In genomic region chr11:102475027-102475426, GRCm38 (mm10) we compare ENCODE assay signal across 26 mouse cellular contexts. TPM values are rescaled to one million over a fixed set of nuclear protein-coding genes. Genes with fewer than 3 reads are reported as not detected.
DNase-seq lines count a peak whose midpoint lies in the region; ATAC-seq and TF ChIP-seq lines count a peak whose summit lies in the region.
"Had no signal": no experiment of that assay in that cellular context is flagged by ENCODE, and none has a peak within 500 bp of the region (broad histone marks: within the 10 kb centered on the region; RNA-seq: fewer than 3 reads in every experiment).

No protein-coding gene starts in this region.

- H3K4me3 ChIP-seq in liver, embryonic 11.5 days (ENCODE audit: low read depth, low read length), result no peak overlapping the region
- no peak overlapping the region for H3K4me3 ChIP-seq in MEL (ENCODE audit: control insufficient read depth in 1 of 2, insufficient read depth in 1 of 2, low read depth in 2 of 2, low read length in 2 of 2)
- H3K4me3 ChIP-seq in liver, embryonic 13.5 days (replicated peaks), result no peak overlapping the region
- H3K4me3 ChIP-seq: embryonic facial prominence, embryonic 10.5 days; embryonic facial prominence, embryonic 13.5 days; erythroblast, embryonic 14.5 days; forebrain, embryonic 10.5 days; forebrain, embryonic 13.5 days; hindbrain, embryonic 10.5 days; hindbrain, embryonic 13.5 days had no signal

- no peaks in the 10 kb centered on the region for H3K79me2 ChIP-seq in MEL (ENCODE audit: control insufficient read depth, insufficient read depth, low read length, poor library complexity)

- ATAC-seq in liver, embryonic 11.5 days (replicated peaks; ENCODE audit: low FRiP score), result peak; percentile 64
- ATAC-seq in liver, embryonic 13.5 days (ENCODE audit: low read depth), result peak; percentile 44; the same call in 1 of the 2 replicates
- peak; percentile 62 for ATAC-seq in megakaryocyte-erythroid progenitor cell, adult 5-6 weeks (replicated peaks; ENCODE audit: low FRiP score, low TSS enrichment, poor library complexity, severe bottlenecking)
- ATAC-seq: forebrain, embryonic 13.5 days; forebrain, embryonic 16.5 days; hindbrain, embryonic 16.5 days had no signal

- WGBS in liver, embryonic 11.5 days, result 70% methylated on average over 3 of the region's 3 CpGs
- WGBS in liver, embryonic 13.5 days (ENCODE audit: insufficient replicate concordance), result 42% methylated on average over 3 of the region's 3 CpGs

- no peak for DNase-seq in liver, embryonic 11.5 days (ENCODE audit: low spot score)
- DNase-seq in liver (no peak), MEL (ENCODE audit: low read depth, low spot score) (peak; percentile 66)
- no peak for DNase-seq in liver, embryonic 13.5 days
- no peak for DNase-seq in kidney, postnatal 10 days
- DNase-seq in ovary, adult 18-20 months (ENCODE audit: low spot score), result no peak
- DNase-seq: adrenal gland, adult 2 months; adrenal gland, postnatal 14 days; cerebellum, adult 11 months; cerebellum, adult 2 months; cerebellum, adult 9-11 months; cerebellum, postnatal 36 days; embryo, embryonic 11 days; gastrocnemius, postnatal 10 days; gastrocnemius, postnatal 36 days had no signal

- no peaks in the 10 kb centered on the region for H3K9me3 ChIP-seq in liver, embryonic 11.5 days (ENCODE audit: control insufficient read depth, low read length)
- H3K9me3 ChIP-seq in MEL (replicated peaks; ENCODE audit: insufficient read depth, low read length), result no peaks in the 10 kb centered on the region
- H3K9me3 ChIP-seq in liver, embryonic 13.5 days (replicated peaks), result no peaks in the 10 kb centered on the region
- H3K9me3 ChIP-seq: embryonic facial prominence, embryonic 10.5 days; embryonic facial prominence, embryonic 13.5 days; forebrain, embryonic 10.5 days; forebrain, embryonic 13.5 days; hindbrain, embryonic 10.5 days; hindbrain, embryonic 13.5 days had no signal

- no peak overlapping the region for H3K4me2 ChIP-seq in liver, embryonic 11.5 days
- no peak overlapping the region for H3K4me2 ChIP-seq in liver, embryonic 13.5 days
- H3K4me2 ChIP-seq: embryonic facial prominence, embryonic 13.5 days; forebrain, embryonic 13.5 days; heart, embryonic 11.5 days; hindbrain, embryonic 13.5 days had no signal

- peaks cover 11% of the 10 kb centered on the region for H3K4me1 ChIP-seq in liver, embryonic 11.5 days (replicated peaks; ENCODE audit: control insufficient read depth, insufficient read depth, low read length)
- H3K4me1 ChIP-seq in MEL (ENCODE audit: control insufficient read depth in 1 of 2, insufficient read depth in 2 of 2, low read length in 2 of 2), result peaks cover 12 to 13% of the 10 kb centered on the region in 2 experiments
- peaks cover 24% of the 10 kb centered on the region for H3K4me1 ChIP-seq in liver, embryonic 13.5 days (replicated peaks)
- H3K4me1 ChIP-seq: embryonic facial prominence, embryonic 10.5 days; embryonic facial prominence, embryonic 13.5 days; forebrain, embryonic 10.5 days; forebrain, embryonic 13.5 days; hindbrain, embryonic 10.5 days; hindbrain, embryonic 13.5 days had no signal

- no peak for TF ChIP-seq POLR2A in MEL (IDR thresholded peaks at IDR 0.05; ENCODE audit: control insufficient read depth in 1 of 2, insufficient read depth in 1 of 2, low read depth in 1 of 2, low read length in 2 of 2, poor library complexity in 1 of 2)

- no peaks in the 10 kb centered on the region for H3K27me3 ChIP-seq in liver, embryonic 11.5 days (replicated peaks; ENCODE audit: control insufficient read depth, insufficient read depth, low read length)
- H3K27me3 ChIP-seq in MEL (ENCODE audit: control insufficient read depth in 1 of 2, insufficient read depth in 2 of 2, low read length in 2 of 2), result no peaks in the 10 kb centered on the region
- no peaks in the 10 kb centered on the region for H3K27me3 ChIP-seq in liver, embryonic 13.5 days
- H3K27me3 ChIP-seq: embryonic facial prominence, embryonic 13.5 days; forebrain, embryonic 13.5 days; hindbrain, embryonic 13.5 days had no signal

- peaks cover 13% of the 10 kb centered on the region for H3K36me3 ChIP-seq in liver, embryonic 11.5 days (ENCODE audit: control insufficient read depth, insufficient read depth, low read length)
- peaks cover 0 to 12% of the 10 kb centered on the region in 2 experiments for H3K36me3 ChIP-seq in MEL (ENCODE audit: control insufficient read depth in 1 of 2, insufficient read depth in 2 of 2, low read length in 2 of 2)
- peaks cover 28% of the 10 kb centered on the region for H3K36me3 ChIP-seq in liver, embryonic 13.5 days

- TF ChIP-seq EP300 in MEL (IDR thresholded peaks at IDR 0.05; ENCODE audit: low read depth in 1 of 2, low read length in 2 of 2), result peak in 1 of 2 experiments; percentile 31; a peak in 1 of 4 replicates

- no peak for TF ChIP-seq RAD21 in MEL (IDR thresholded peaks at IDR 0.05; ENCODE audit: low read depth, low read length)

- H3K9ac ChIP-seq in liver, embryonic 11.5 days (ENCODE audit: low read depth, low read length), result no peak overlapping the region
- H3K9ac ChIP-seq in MEL (ENCODE audit: control insufficient read depth, low read depth, low read length, poor library complexity, severe bottlenecking), result no peak overlapping the region
- H3K9ac ChIP-seq in liver, embryonic 13.5 days, result no peak overlapping the region
- H3K9ac ChIP-seq: embryonic facial prominence, embryonic 13.5 days; forebrain, embryonic 13.5 days; hindbrain, embryonic 13.5 days had no signal

- peak overlapping the region; percentile 13; the same call in 1 of the 2 replicates for H3K27ac ChIP-seq in liver, embryonic 11.5 days (ENCODE audit: low read depth, low read length)
- H3K27ac ChIP-seq in MEL (ENCODE audit: control insufficient read depth, low read depth, low read length), result peak overlapping the region; percentile 62
- H3K27ac ChIP-seq in liver, embryonic 13.5 days, result peak overlapping the region; percentile 65
- H3K27ac ChIP-seq: embryonic facial prominence, embryonic 10.5 days; embryonic facial prominence, embryonic 13.5 days; forebrain, embryonic 10.5 days; forebrain, embryonic 13.5 days; hindbrain, embryonic 10.5 days; hindbrain, embryonic 13.5 days had no signal

- no peak for TF ChIP-seq CTCF in MEL (IDR thresholded peaks at IDR 0.05 in 2 of 3, conservative IDR thresholded peaks at IDR 0.05 in 1 of 3; ENCODE audit: control insufficient read depth in 1 of 3, insufficient read depth in 1 of 3, low read depth in 2 of 3, low read length in 3 of 3, poor library complexity in 1 of 3, severe bottlenecking in 1 of 3)

TF ChIP-seq in MEL, 35 proteins besides CTCF, POLR2A, EP300 and RAD21 (continues in another document):
- TF ChIP-seq SMC3 (IDR thresholded peaks at IDR 0.05; ENCODE audit: low read depth, low read length) (no peak), MEF2A (IDR thresholded peaks at IDR 0.05; ENCODE audit: extremely low read depth, insufficient replicate concordance, low read depth, low read length, poor library complexity, severe bottlenecking) (no peak), USF2 (IDR thresholded peaks at IDR 0.05; ENCODE audit: borderline replicate concordance in 1 of 2, insufficient read depth in 1 of 2, low read depth in 1 of 2, low read length in 2 of 2) (no peak), MAFK (IDR thresholded peaks at IDR 0.05; ENCODE audit: borderline replicate concordance, low read depth, low read length) (no peak), CHD2 (IDR thresholded peaks at IDR 0.05; ENCODE audit: low read length) (no peak), TBP (IDR thresholded peaks at IDR 0.05; ENCODE audit: low read depth, low read length) (0 out of 2 replicates have a peak, but pooled peaks have one; percentile 25), ZKSCAN1 (IDR thresholded peaks at IDR 0.05; ENCODE audit: low read depth, low read length) (no peak), UBTF (IDR thresholded peaks at IDR 0.05; ENCODE audit: borderline replicate concordance, insufficient read depth, low read depth, low read length) (no peak), MXI1 (IDR thresholded peaks at IDR 0.05; ENCODE audit: low read depth, low read length) (no peak), HCFC1 (IDR thresholded peaks at IDR 0.05; ENCODE audit: low read depth, low read length) (no peak), ZC3H11A (IDR thresholded peaks at IDR 0.05; ENCODE audit: low read depth, low read length) (no peak), SIN3A (IDR thresholded peaks at IDR 0.05; ENCODE audit: low read length) (peak; percentile 48; the same call in 1 of the 2 replicates), TCF12 (IDR thresholded peaks at IDR 0.05; ENCODE audit: low read depth, low read length) (no peak), MAX (IDR thresholded peaks at IDR 0.05; ENCODE audit: low read length) (no peak), NELFE (IDR thresholded peaks at IDR 0.05; ENCODE audit: low read depth, low read length) (no peak)

RNA-seq across cellular contexts. Expression of gene Itga2b, which starts 5.1 kb away (rescaled TPM):
- 76.2 and 80.3 TPM in 2 replicates for polyA plus RNA-seq in liver, embryonic 11.5 days (2014; fragmentation: Nextera tagmentation; extraction: Ambion mirVana)
- total RNA-seq in MEL (2012; rRNA removed), result 8.3 and 10.7 TPM in 2 replicates
- 10 to 100 TPM in 1 of 2 experiments, not detected in 1; 55.7 TPM for polyA plus RNA-seq in MEL (2012; ENCODE audit: insufficient read depth in 1 of 2, insufficient read length in 2 of 2, low read depth in 1 of 2, low replicate concordance in 2 of 2, missing spikeins in 1 of 2)
- polyA plus RNA-seq in liver, embryonic 13.5 days (2015; fragmentation: Nextera tagmentation; extraction: Ambion mirVana), result 41.8 and 45.1 TPM in 2 replicates
- total RNA-seq in megakaryocyte-erythroid progenitor cell, adult 5-6 weeks (2014; fragmentation: Nextera tagmentation), result 27.7 and 30.8 TPM in 2 replicates
- total RNA-seq in megakaryocyte-erythroid progenitor cell, adult 5-6 weeks (2017), result 26.5 and 73.4 TPM in 2 replicates

RNA-seq across cellular contexts. Expression of gene Fam171a2, which starts 27.5 kb away (rescaled TPM):
- 1.8 and 2.0 TPM in 2 replicates for polyA plus RNA-seq in liver, embryonic 11.5 days (2014; fragmentation: Nextera tagmentation; extraction: Ambion mirVana)
- total RNA-seq in MEL (2012; rRNA removed), result 1.8 and 2.0 TPM in 2 replicates
- 1 to 10 TPM in 1 of 2 experiments, not detected in 1; 8.8 TPM for polyA plus RNA-seq in MEL (2012; ENCODE audit: insufficient read depth in 1 of 2, insufficient read length in 2 of 2, low read depth in 1 of 2, low replicate concordance in 2 of 2, missing spikeins in 1 of 2)
- polyA plus RNA-seq in liver, embryonic 13.5 days (2015; fragmentation: Nextera tagmentation; extraction: Ambion mirVana), result 0.25 and 0.41 TPM in 2 replicates
- 0.82 TPM in 1 of 2 replicates, not detected in the other for total RNA-seq in megakaryocyte-erythroid progenitor cell, adult 5-6 weeks (2014; fragmentation: Nextera tagmentation)
- 0.28 TPM in 1 of 2 replicates, not detected in the other for total RNA-seq in megakaryocyte-erythroid progenitor cell, adult 5-6 weeks (2017)

RNA-seq across cellular contexts. Expression of gene Grn, which starts 44.9 kb away (rescaled TPM):
- 68.1 and 69.5 TPM in 2 replicates for polyA plus RNA-seq in liver, embryonic 11.5 days (2014; fragmentation: Nextera tagmentation; extraction: Ambion mirVana)
- total RNA-seq in MEL (2012; rRNA removed), result 14.5 and 14.7 TPM in 2 replicates
- polyA plus RNA-seq in MEL (2012; ENCODE audit: insufficient read depth in 1 of 2, insufficient read length in 2 of 2, low read depth in 1 of 2, low replicate concordance in 2 of 2, missing spikeins in 1 of 2), result 10 to 100 TPM in 1 of 2 experiments, not detected in 1; 42.1 TPM
- polyA plus RNA-seq in liver, embryonic 13.5 days (2015; fragmentation: Nextera tagmentation; extraction: Ambion mirVana), result 59.5 and 63.3 TPM in 2 replicates
- 16.1 and 17.8 TPM in 2 replicates for total RNA-seq in megakaryocyte-erythroid progenitor cell, adult 5-6 weeks (2014; fragmentation: Nextera tagmentation)
- total RNA-seq in megakaryocyte-erythroid progenitor cell, adult 5-6 weeks (2017), result 5.4 and 14.2 TPM in 2 replicates

Comparison
In these comparisons a context has a peak if more than half of its experiments do, and no peak if none do; other contexts are left out.
1. H3K27ac ChIP-seq: peak in every context shown above with its lines; median percentile 65 in liver, embryonic 13.5 days; 62 in MEL; 13 in liver, embryonic 11.5 days.